In the genomic region with DNA sequence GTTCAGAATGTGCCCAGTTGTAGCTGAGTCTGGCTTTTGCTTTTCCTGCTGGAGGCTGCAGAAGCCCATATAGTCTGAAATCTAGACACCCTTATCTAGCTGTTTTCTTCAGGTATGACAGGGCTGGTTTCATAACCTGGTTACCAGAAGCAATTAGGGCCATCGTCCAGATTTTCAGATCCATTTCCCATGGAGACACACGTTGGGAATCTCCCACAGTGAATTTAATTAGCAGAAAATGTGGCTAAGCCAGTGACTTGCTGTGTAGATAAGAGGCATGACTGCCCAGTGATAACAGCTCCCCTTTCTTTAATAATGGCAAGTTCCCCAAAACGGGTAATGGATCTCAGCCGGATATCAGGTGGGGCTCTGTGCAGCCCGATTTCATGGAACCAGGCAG, we compare ENCODE assay signal across 24 mouse cellular contexts.
DNase-seq lines count a peak whose midpoint lies in the region; ATAC-seq and TF ChIP-seq lines count a peak whose summit lies in the region.
"Had no signal": no experiment of that assay in that cellular context is flagged by ENCODE, and none has a peak within 500 bp of the region (broad histone marks: within the 10 kb centered on the region; RNA-seq: fewer than 3 reads in every experiment).

No protein-coding gene starts in this region.

- H3K4me3 ChIP-seq in midbrain, embryonic 13.5 days (replicated peaks) = no peak overlapping the region
- no peak overlapping the region for H3K4me3 ChIP-seq in midbrain, embryonic 10.5 days
- no peak overlapping the region for H3K4me3 ChIP-seq in stomach, postnatal 0 days (ENCODE audit: low read depth, low read length)
- H3K4me3 ChIP-seq: embryonic facial prominence, embryonic 10.5 days; heart, embryonic 15.5 days; intestine, embryonic 15.5 days; left cerebral cortex, adult 2 months; limb, embryonic 10.5 days; megakaryocyte, embryonic 14.5 days; myocyte had no signal

- H3K4me2 ChIP-seq in midbrain, embryonic 13.5 days (replicated peaks) = no peak overlapping the region
- H3K4me2 ChIP-seq in stomach, postnatal 0 days (replicated peaks; ENCODE audit: low read depth) = no peak overlapping the region
- H3K4me2 ChIP-seq: heart, embryonic 15.5 days; intestine, embryonic 15.5 days had no signal

- H3K36me3 ChIP-seq in midbrain, embryonic 13.5 days = no peaks in the 10 kb centered on the region
- H3K36me3 ChIP-seq in midbrain, embryonic 10.5 days = no peaks in the 10 kb centered on the region
- no peaks in the 10 kb centered on the region for H3K36me3 ChIP-seq in stomach, postnatal 0 days (ENCODE audit: control insufficient read depth, insufficient read depth, low read length)
- H3K36me3 ChIP-seq: embryonic facial prominence, embryonic 10.5 days; heart, embryonic 15.5 days; intestine, embryonic 15.5 days; limb, embryonic 10.5 days had no signal

- H3K27ac ChIP-seq in midbrain, embryonic 13.5 days = no peak overlapping the region
- no peak overlapping the region for H3K27ac ChIP-seq in midbrain, embryonic 10.5 days (replicated peaks)
- no peak overlapping the region for H3K27ac ChIP-seq in stomach, postnatal 0 days (replicated peaks)
- H3K27ac ChIP-seq: embryonic facial prominence, embryonic 10.5 days; heart, embryonic 15.5 days; intestine, embryonic 15.5 days; left cerebral cortex, adult 2 months; limb, embryonic 10.5 days had no signal

- no peaks in the 10 kb centered on the region for H3K9me3 ChIP-seq in midbrain, embryonic 13.5 days
- no peaks in the 10 kb centered on the region for H3K9me3 ChIP-seq in midbrain, embryonic 10.5 days (replicated peaks)
- no peaks in the 10 kb centered on the region for H3K9me3 ChIP-seq in stomach, postnatal 0 days (ENCODE audit: control insufficient read depth, low read length)
- H3K9me3 ChIP-seq: embryonic facial prominence, embryonic 10.5 days; heart, embryonic 15.5 days; intestine, embryonic 15.5 days; limb, embryonic 10.5 days had no signal

- peak; percentile 1 for DNase-seq in adrenal gland, adult 8-10 months
- no peak for DNase-seq in adrenal gland, postnatal 25 days
- DNase-seq in midbrain, embryonic 10.5 days (ENCODE audit: low spot score) = no peak
- DNase-seq in cerebellum, postnatal 10 days = peak; percentile 50 to 63
- DNase-seq in lung, postnatal 36 days = no peak
- no peak for DNase-seq in stomach, postnatal 0 days (ENCODE audit: low spot score)
- DNase-seq: gastrocnemius, postnatal 10 days; heart, adult 18-20 months; kidney, postnatal 36 days; layer of hippocampus, adult 9-11 months; liver, postnatal 0 days; lung, postnatal 14 days; thymus, postnatal 36 days had no signal

- TF ChIP-seq EP300 in stomach, postnatal 0 days (optimal IDR thresholded peaks at IDR 0.05) = no peak

- peak; percentile 12; the same call in 1 of the 2 replicates for ATAC-seq in midbrain, embryonic 13.5 days
- no peak for ATAC-seq in stomach, postnatal 0 days (ENCODE audit: low FRiP score, low TSS enrichment)
- no peak for ATAC-seq in megakaryocyte-erythroid progenitor cell, adult 5-6 weeks (replicated peaks; ENCODE audit: low FRiP score, low TSS enrichment, poor library complexity, severe bottlenecking)
- ATAC-seq: CD4-positive, CD25-positive, alpha-beta regulatory T cell, adult 4 months; intestine, embryonic 15.5 days; liver, postnatal 0 days; Patski had no signal

- 44% methylated on average over 5 of the region's 5 CpGs for WGBS in midbrain, embryonic 13.5 days
- WGBS in midbrain, embryonic 10.5 days = 67% methylated on average over 5 of the region's 5 CpGs
- WGBS in stomach, postnatal 0 days = 74% methylated on average over 5 of the region's 5 CpGs

- no peaks in the 10 kb centered on the region for H3K27me3 ChIP-seq in midbrain, embryonic 13.5 days
- no peaks in the 10 kb centered on the region for H3K27me3 ChIP-seq in midbrain, embryonic 10.5 days (ENCODE audit: low read depth, poor library complexity, severe bottlenecking)
- no peaks in the 10 kb centered on the region for H3K27me3 ChIP-seq in stomach, postnatal 0 days (ENCODE audit: control insufficient read depth, insufficient read depth, low read length)
- H3K27me3 ChIP-seq: heart, embryonic 15.5 days; intestine, embryonic 15.5 days; megakaryocyte, embryonic 14.5 days had no signal

- peaks cover 10% of the 10 kb centered on the region for H3K4me1 ChIP-seq in midbrain, embryonic 13.5 days (replicated peaks)
- H3K4me1 ChIP-seq in midbrain, embryonic 10.5 days = peaks cover 12% of the 10 kb centered on the region
- H3K4me1 ChIP-seq in stomach, postnatal 0 days (replicated peaks; ENCODE audit: control insufficient read depth, insufficient read depth) = no peaks in the 10 kb centered on the region
- H3K4me1 ChIP-seq: heart, embryonic 15.5 days; intestine, embryonic 15.5 days; limb, embryonic 10.5 days; megakaryocyte, embryonic 14.5 days had no signal

- H3K9ac ChIP-seq in midbrain, embryonic 13.5 days (replicated peaks) = no peak overlapping the region
- no peak overlapping the region for H3K9ac ChIP-seq in stomach, postnatal 0 days (ENCODE audit: low read length)
- H3K9ac ChIP-seq: heart, embryonic 15.5 days; intestine, embryonic 15.5 days; liver, postnatal 0 days had no signal

- no peak for TF ChIP-seq CTCF in stomach, postnatal 0 days (IDR thresholded peaks at IDR 0.05; ENCODE audit: low read depth)

Comparison
In these comparisons a context has a peak if more than half of its experiments do, and no peak if none do; other contexts are left out.
1. DNase-seq: peak in adrenal gland, adult 8-10 months (single experiment) and cerebellum, postnatal 10 days (2 of 2); none in adrenal gland, postnatal 25 days (single experiment), midbrain, embryonic 10.5 days (single experiment), lung, postnatal 36 days (single experiment) and stomach, postnatal 0 days (single experiment).